Mouse (Mus musculus) testis, adult 2 months (tissue): Measurements from ENCODE around the gene Car1.

Source experiments
- CTCF ChIP-seq: fragments of 200-500 bp; IDR thresholded peaks from 2 replicates; pipeline ENCODE4 v1.5.1; 2012; ENCODE audit warnings: low read depth, mild to moderate bottlenecking, inconsistent platforms, low read length, moderate library complexity; ENCODE audit not compliant: control insufficient read depth, insufficient read depth, insufficient replicate concordance
- POLR2A ChIP-seq: fragments of 200-500 bp; IDR thresholded peaks from 2 replicates; pipeline ENCODE4 v1.6.1; 2012; ENCODE audit warnings: low read depth, mild to moderate bottlenecking, inconsistent platforms, low read length, moderate library complexity; ENCODE audit not compliant: control insufficient read depth

DNA sequence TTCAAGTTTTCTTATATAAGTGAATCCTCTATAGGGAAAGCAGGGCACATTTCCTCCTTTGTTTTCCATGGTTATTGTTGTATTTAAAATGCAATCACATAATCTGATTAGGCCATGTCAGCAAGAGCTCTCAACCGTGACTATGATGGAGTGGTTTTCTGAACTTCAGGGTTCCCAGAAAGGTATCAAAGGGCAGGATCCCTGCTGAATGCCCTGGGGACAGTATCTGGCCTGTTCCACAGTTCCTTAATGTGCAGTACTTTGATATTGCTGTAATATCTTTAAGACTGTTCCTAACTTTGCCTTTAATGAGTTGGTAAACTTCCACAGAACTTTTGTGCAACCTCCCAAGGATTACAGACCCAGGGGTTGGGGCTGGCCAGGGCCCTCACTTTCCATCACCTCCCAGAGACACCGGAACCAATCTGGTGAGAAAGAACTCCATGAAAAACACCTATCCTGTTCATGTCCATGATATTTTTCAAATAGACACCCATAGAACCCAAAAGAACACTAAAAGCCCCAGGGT lies 21.6 kb downstream of the Car1 start:
- TF ChIP-seq CTCF = no peak
- TF ChIP-seq POLR2A = no peak
